ENCODE assay signal across 14 mouse cellular contexts in genomic region chr1:107593469-107593868, GRCm38 (mm10). TPM values are rescaled to one million over a fixed set of nuclear protein-coding genes. Genes with fewer than 3 reads are reported as not detected.
DNase-seq lines count a peak whose midpoint lies in the region; ATAC-seq and TF ChIP-seq lines count a peak whose summit lies in the region.
"Had no signal": no experiment of that assay in that cellular context is flagged by ENCODE, and none has a peak within 500 bp of the region (broad histone marks: within the 10 kb centered on the region; RNA-seq: fewer than 3 reads in every experiment).

No protein-coding gene starts in this region.

- no peaks in the 10 kb centered on the region for H3K27me3 ChIP-seq in heart, postnatal 0 days (ENCODE audit: control insufficient read depth, insufficient read depth, low read length)
- no peaks in the 10 kb centered on the region for H3K27me3 ChIP-seq in lung, postnatal 0 days (replicated peaks; ENCODE audit: insufficient read depth, low read length)
- H3K27me3 ChIP-seq in CH12.LX (replicated peaks): no peaks in the 10 kb centered on the region
- H3K27me3 ChIP-seq in intestine, postnatal 0 days (replicated peaks; ENCODE audit: control insufficient read depth, insufficient read depth, low read length): no peaks in the 10 kb centered on the region
- H3K27me3 ChIP-seq: midbrain, embryonic 13.5 days had no signal

- peak; percentile 56 for TF ChIP-seq RAD21 in CH12.LX (IDR thresholded peaks at IDR 0.05; ENCODE audit: low read depth, low read length)

- no peak for TF ChIP-seq EP300 in heart, postnatal 0 days (IDR thresholded peaks at IDR 0.05; ENCODE audit: low read depth)
- TF ChIP-seq EP300 in lung, postnatal 0 days (IDR thresholded peaks at IDR 0.05): no peak
- TF ChIP-seq EP300 in CH12.LX (IDR thresholded peaks at IDR 0.05; ENCODE audit: low read length): no peak

- no peaks in the 10 kb centered on the region for H3K9me3 ChIP-seq in heart, postnatal 0 days (replicated peaks; ENCODE audit: control insufficient read depth, low read length)
- H3K9me3 ChIP-seq in lung, postnatal 0 days (ENCODE audit: low read length): no peaks in the 10 kb centered on the region
- H3K9me3 ChIP-seq in CH12.LX (replicated peaks; ENCODE audit: low read length): no peaks in the 10 kb centered on the region
- no peaks in the 10 kb centered on the region for H3K9me3 ChIP-seq in intestine, postnatal 0 days (ENCODE audit: control insufficient read depth)
- H3K9me3 ChIP-seq: midbrain, embryonic 13.5 days had no signal

- TF ChIP-seq POLR2A in CH12.LX (IDR thresholded peaks at IDR 0.05; ENCODE audit: low read depth, low read length): no peak

- 0 out of 2 replicates have a peak, but pooled peaks have one; percentile 10 for TF ChIP-seq CTCF in heart, postnatal 0 days (IDR thresholded peaks at IDR 0.05; ENCODE audit: low read depth)
- peak; percentile 44 for TF ChIP-seq CTCF in lung, postnatal 0 days (IDR thresholded peaks at IDR 0.05)
- TF ChIP-seq CTCF in CH12.LX (conservative IDR thresholded peaks at IDR 0.05 in 1 of 2, IDR thresholded peaks at IDR 0.05 in 1 of 2; ENCODE audit: low read depth in 2 of 2, low read length in 2 of 2): peak in 1 of 2 experiments; percentile 61; a peak in 2 of 4 replicates
- TF ChIP-seq CTCF in intestine, postnatal 0 days (IDR thresholded peaks at IDR 0.05; ENCODE audit: low read depth): no peak; the same call in 1 of the 2 replicates

- H3K79me2 ChIP-seq in CH12.LX (replicated peaks; ENCODE audit: control insufficient read depth, extremely low read depth, insufficient read depth, poor library complexity, severe bottlenecking): peaks cover 51% of the 10 kb centered on the region

- ATAC-seq in heart, postnatal 0 days (ENCODE audit: insufficient read depth, low read depth): no peak
- ATAC-seq in lung, postnatal 0 days: no peak
- 0 out of 2 replicates have a peak, but pooled peaks have one; percentile 16 for ATAC-seq in common myeloid progenitor, adult 5-6 weeks (replicated peaks; ENCODE audit: low read depth, poor library complexity, severe bottlenecking)
- no peak for ATAC-seq in intestine, postnatal 0 days
- ATAC-seq: midbrain, embryonic 13.5 days had no signal

- DNase-seq in heart, postnatal 0 days (ENCODE audit: low spot score): no peak
- DNase-seq in heart, postnatal 4 days: no peak
- DNase-seq in lung, postnatal 0 days (ENCODE audit: low spot score): peak; percentile 44
- no peak for DNase-seq in lung, postnatal 14 days
- DNase-seq in CH12.LX (ENCODE audit: extremely low read depth): peak; percentile 14
- no peak for DNase-seq in right cerebral cortex, postnatal 10 days (ENCODE audit: low spot score in 2 of 2)
- DNase-seq: cerebellum, adult 18-20 months; gastrocnemius, postnatal 10 days; kidney, postnatal 10 days; thymus, adult 18-20 months had no signal

- 58% methylated on average over 2 of the region's 2 CpGs for WGBS in heart, postnatal 0 days
- WGBS in lung, postnatal 0 days: 37% methylated on average over 2 of the region's 2 CpGs
- WGBS in intestine, postnatal 0 days: 66% methylated on average over 2 of the region's 2 CpGs

- no peaks in the 10 kb centered on the region for H3K36me3 ChIP-seq in heart, postnatal 0 days (replicated peaks; ENCODE audit: control insufficient read depth, insufficient read depth, low read length)
- H3K36me3 ChIP-seq in lung, postnatal 0 days (ENCODE audit: insufficient read depth, low read length): no peaks in the 10 kb centered on the region
- no peaks in the 10 kb centered on the region for H3K36me3 ChIP-seq in CH12.LX (replicated peaks in 1 of 2; ENCODE audit: control insufficient read depth in 1 of 2, insufficient read depth in 1 of 2, low read length in 1 of 2)
- no peaks in the 10 kb centered on the region for H3K36me3 ChIP-seq in intestine, postnatal 0 days (ENCODE audit: control insufficient read depth, insufficient read depth)
- H3K36me3 ChIP-seq: midbrain, embryonic 13.5 days had no signal

- H3K4me2 ChIP-seq in heart, postnatal 0 days (ENCODE audit: low read depth, low read length): no peak overlapping the region
- no peak overlapping the region for H3K4me2 ChIP-seq in lung, postnatal 0 days (replicated peaks; ENCODE audit: low read depth, low read length)
- peak overlapping the region; percentile 86 for H3K4me2 ChIP-seq in CH12.LX (ENCODE audit: insufficient read depth, low read depth, poor library complexity, severe bottlenecking)
- H3K4me2 ChIP-seq in intestine, postnatal 0 days (replicated peaks; ENCODE audit: low read depth): no peak overlapping the region
- H3K4me2 ChIP-seq: liver, embryonic 11.5 days; midbrain, embryonic 13.5 days had no signal

- no peak overlapping the region for H3K27ac ChIP-seq in heart, postnatal 0 days (ENCODE audit: low read depth)
- no peak overlapping the region for H3K27ac ChIP-seq in lung, postnatal 0 days (ENCODE audit: low read length)
- H3K27ac ChIP-seq in CH12.LX (ENCODE audit: insufficient read depth, low read depth): no peak overlapping the region
- no peak overlapping the region for H3K27ac ChIP-seq in intestine, postnatal 0 days (ENCODE audit: low read depth, low read length)
- H3K27ac ChIP-seq: midbrain, embryonic 13.5 days had no signal

- dilution Hi-C loops in CH12.LX (cut with MboI; ENCODE audit: extremely low pct_ligation_motif_present, extremely low pct_unique_long_range_greater_than_20kb, low sequenced_read_pairs): no loop called here

- in situ Hi-C loops in CH12.LX (cut with MboI; ENCODE audit: low pct_ligation_motif_present, low pct_unique_long_range_greater_than_20kb, low sequenced_read_pairs): loop anchor here (10.0 kb wide), 1 partner anchor 109 kb away; no protein-coding TSS in a partner anchor

- H3K4me1 ChIP-seq in heart, postnatal 0 days (ENCODE audit: control insufficient read depth, insufficient read depth): peaks cover 13% of the 10 kb centered on the region
- H3K4me1 ChIP-seq in lung, postnatal 0 days (ENCODE audit: insufficient read depth, low read depth, low read length): no peaks in the 10 kb centered on the region; the same call in 1 of the 2 replicates
- H3K4me1 ChIP-seq in CH12.LX (ENCODE audit: control insufficient read depth in 1 of 2, insufficient read depth in 2 of 2): peaks cover 5% of the 10 kb centered on the region in 2 experiments; a peak in 2 of 4 replicates
- H3K4me1 ChIP-seq in intestine, postnatal 0 days (replicated peaks; ENCODE audit: control insufficient read depth, insufficient read depth, low read length): 0 out of 2 replicates have a peak, but pooled peaks cover 2% of the 10 kb centered on the region
- H3K4me1 ChIP-seq: midbrain, embryonic 13.5 days had no signal

- H3K9ac ChIP-seq in heart, postnatal 0 days (replicated peaks; ENCODE audit: low read depth, low read length): no peak overlapping the region
- H3K9ac ChIP-seq in lung, postnatal 0 days (replicated peaks; ENCODE audit: low read depth): no peak overlapping the region
- H3K9ac ChIP-seq in CH12.LX (ENCODE audit: insufficient read depth, low read depth): peak overlapping the region; percentile 85; the same call in 1 of the 2 replicates
- no peak overlapping the region for H3K9ac ChIP-seq in intestine, postnatal 0 days (ENCODE audit: low read depth, low read length)
- H3K9ac ChIP-seq: midbrain, embryonic 13.5 days had no signal

- H3K4me3 ChIP-seq in heart, postnatal 0 days (ENCODE audit: low read depth, low read length): no peak overlapping the region
- H3K4me3 ChIP-seq in lung, postnatal 0 days (ENCODE audit: low read depth, low read length): no peak overlapping the region
- peak overlapping the region in 1 of 3 experiments; percentile 41 for H3K4me3 ChIP-seq in CH12.LX (replicated peaks in 1 of 3; ENCODE audit: low read depth in 2 of 3, low read length in 2 of 3, poor library complexity in 1 of 3)
- no peak overlapping the region for H3K4me3 ChIP-seq in intestine, postnatal 0 days (ENCODE audit: low read depth, low read length)
- H3K4me3 ChIP-seq: midbrain, embryonic 13.5 days had no signal

TF ChIP-seq in CH12.LX, 34 proteins besides CTCF, POLR2A, EP300 and RAD21:
- no peak for TF ChIP-seq MAZ (IDR thresholded peaks at IDR 0.05; ENCODE audit: low read depth, low read length)
- TF ChIP-seq IRF4 (IDR thresholded peaks at IDR 0.05; ENCODE audit: low read depth, low read length): no peak
- TF ChIP-seq SMC3 (IDR thresholded peaks at IDR 0.05; ENCODE audit: low read depth, low read length): peak; percentile 56

RNA-seq across cellular contexts. Expression of gene Serpinb8, which starts 3.7 kb away (rescaled TPM):
- total RNA-seq in heart, postnatal 0 days (2014; rRNA removed; ENCODE audit: low replicate concordance): 2.2 and 4.6 TPM in 2 replicates
- polyA plus RNA-seq in heart, postnatal 0 days (2015; fragmentation: Nextera tagmentation; extraction: Ambion mirVana): 3.9 and 4.6 TPM in 2 replicates
- 1 to 10 TPM; 5.2 TPM for total RNA-seq in heart, postnatal 4 days (2021)
- 6.2 and 6.3 TPM in 2 replicates for polyA plus RNA-seq in lung, postnatal 0 days (2015; fragmentation: Nextera tagmentation; extraction: Ambion mirVana)
- total RNA-seq in CH12.LX (2012; rRNA removed): 15.1 and 34.2 TPM in 2 replicates
- 1.8 and 2.3 TPM in 2 replicates for total RNA-seq in CH12.LX (2014; rRNA removed)
- polyA plus RNA-seq in CH12.LX (2012; ENCODE audit: insufficient read length, low read depth): 3.7 TPM in 2 replicates
- 0.19 and 0.55 TPM in 2 replicates for total RNA-seq in common myeloid progenitor, adult 5-6 weeks (2017)
- polyA plus RNA-seq in intestine, postnatal 0 days (2015; fragmentation: Nextera tagmentation; extraction: Ambion mirVana): 0.90 and 1.5 TPM in 2 replicates

Comparison
In these comparisons a context has a peak if more than half of its experiments do, and no peak if none do; other contexts are left out.
1. DNase-seq: peak in lung, postnatal 0 days (single experiment) and CH12.LX (single experiment); none in heart, postnatal 0 days (single experiment), heart, postnatal 4 days (single experiment), lung, postnatal 14 days (single experiment) and right cerebral cortex, postnatal 10 days (0 of 2).